Mouse (Mus musculus) adrenal gland, adult 2 months (tissue): ENCODE results near the gene Fpgs. TPM values are rescaled to one million over a fixed set of nuclear protein-coding genes. Genes with fewer than 3 reads are reported as not detected.
A peak's percentile ranks its signal among the peaks of the same experiment; 100 is the strongest.

Experiments used
- DNase-seq: peaks from one replicate; pipeline ENCODE4 v3.0.0; 2021
- polyA plus RNA-seq: library from polyadenylated mRNA; depleted of rRNA; stranded (reverse); fragments of >200 nt; gene quantifications from 2 replicates; pipeline ENCODE4 v1.2.3, GENCODE M21; 2012
- total RNA-seq, 2 experiments: library from RNA; stranded (reverse); gene quantifications; 2 replicates each; pipeline ENCODE4 v1.2.3; 2021

Gene Fpgs
- total and polyA plus RNA-seq, 3 experiments, result 7.5 to 48.2 (median 13.9) TPM

DNA sequence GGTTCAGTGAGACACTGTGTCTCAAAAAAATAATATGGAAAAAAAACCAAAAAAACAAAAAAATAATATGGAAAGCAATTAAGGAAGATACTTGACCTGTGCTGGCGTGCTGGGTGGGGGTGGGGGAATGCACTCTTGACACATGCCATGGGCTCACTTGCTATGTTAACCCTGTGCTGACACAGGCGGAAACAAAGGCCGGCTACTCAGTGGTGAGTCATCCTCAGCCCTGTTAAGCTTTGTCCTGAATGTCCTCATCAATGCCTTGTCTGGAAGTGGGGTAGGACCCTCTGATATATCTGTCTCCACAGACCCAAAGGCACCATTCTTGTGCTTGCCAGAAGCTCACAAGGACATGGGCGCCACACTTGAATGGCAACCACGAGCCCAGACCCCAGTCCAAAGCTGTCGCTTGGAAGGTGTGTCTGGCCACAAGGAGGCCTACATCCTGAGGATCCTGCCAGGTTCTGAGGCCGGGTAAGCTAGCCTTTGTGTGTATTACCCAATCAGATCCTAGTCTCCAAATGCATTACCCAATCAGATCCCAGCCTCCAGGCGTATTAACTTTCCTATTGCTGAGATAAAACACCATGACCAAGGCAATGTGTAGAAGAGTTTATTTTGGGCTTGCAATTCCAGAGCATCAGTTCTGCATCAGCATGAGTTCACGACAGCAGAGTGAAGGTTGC lies 31.9 kb downstream of the Fpgs start:
- no peak for DNase-seq

GRCm38 (mm10) chr2:32671147-32671546 lies 32.8 kb downstream of the Fpgs start:
- DNase-seq, result peak; percentile 39

DNA sequence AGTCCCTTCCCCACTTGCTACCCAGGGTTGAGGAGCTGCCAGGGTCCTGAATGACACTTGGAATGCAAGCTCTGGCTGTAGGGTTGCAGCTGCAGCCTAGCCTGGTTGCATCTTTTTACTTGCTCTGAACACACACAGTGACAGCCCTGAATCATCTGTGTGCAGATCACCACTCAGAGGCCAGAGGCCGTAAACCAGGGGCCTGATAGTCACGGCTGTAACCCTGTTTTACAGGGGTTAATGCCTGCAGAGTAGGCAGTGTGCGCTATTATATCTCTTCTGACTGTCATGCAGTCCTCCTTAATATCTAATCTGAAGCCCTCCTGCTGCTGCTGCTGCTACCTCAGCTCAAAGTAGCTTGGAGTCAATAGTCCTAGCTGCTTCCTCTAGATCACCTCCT lies 34.1 kb downstream of the Fpgs start:
- DNase-seq, result no peak

GRCm38 (mm10) chr2:32668176-32668575 lies 35.8 kb downstream of the Fpgs start:
- no peak for DNase-seq

DNA sequence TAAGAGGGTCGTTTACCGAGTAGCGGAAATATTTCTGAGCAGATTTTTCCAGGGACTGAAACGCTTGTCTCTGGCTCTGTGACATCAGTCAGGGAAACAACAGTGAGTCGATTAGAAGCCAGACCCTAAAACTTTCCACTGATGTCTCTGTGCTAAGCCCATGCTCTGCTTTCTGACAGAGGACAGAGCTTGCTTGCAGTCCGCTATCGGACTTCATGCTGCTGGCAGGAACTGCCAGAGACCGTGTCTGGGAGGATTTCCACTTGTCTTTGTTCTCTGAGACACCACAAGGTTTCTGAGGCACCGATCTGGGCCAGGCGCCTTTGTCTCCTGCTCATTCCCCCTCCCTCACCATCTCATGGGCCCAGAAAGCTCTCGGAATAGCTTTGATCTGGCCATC lies 36.2 kb downstream of the Fpgs start:
- no peak for DNase-seq

GRCm38 (mm10) chr2:32665853-32666252 lies 38.1 kb downstream of the Fpgs start:
- no peak for DNase-seq

DNA sequence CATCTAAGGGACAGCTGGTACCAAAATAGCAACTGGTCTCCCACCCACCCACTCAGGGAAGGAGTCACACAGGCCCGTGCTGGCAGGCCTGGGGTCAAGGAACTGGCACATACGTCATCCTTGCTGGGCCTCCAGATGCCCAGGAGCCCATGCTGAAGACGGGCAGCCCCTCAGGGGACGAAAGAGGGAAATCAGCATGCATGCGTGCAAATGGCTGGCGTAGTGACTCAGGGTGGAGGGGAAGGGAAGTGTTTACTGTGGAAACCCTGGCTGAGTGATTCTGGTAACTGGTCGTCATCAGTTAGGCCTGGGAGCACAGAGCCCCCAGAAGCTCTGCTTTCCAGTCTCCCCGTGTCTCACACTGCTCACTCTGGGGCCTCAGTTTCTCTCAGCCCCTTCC lies 38.6 kb downstream of the Fpgs start:
- DNase-seq, result no peak

- no peak for DNase-seq
Measured at GRCm38 (mm10) chr2:32662291-32662690, 41.7 kb downstream of the Fpgs start.

GRCm38 (mm10) chr2:32661509-32662107 lies 42.3 kb downstream of the Fpgs start:
- peak; percentile 77 for DNase-seq

- no peak for DNase-seq
Measured at GRCm38 (mm10) chr2:32658873-32659272, 45.1 kb downstream of the Fpgs start.

DNA sequence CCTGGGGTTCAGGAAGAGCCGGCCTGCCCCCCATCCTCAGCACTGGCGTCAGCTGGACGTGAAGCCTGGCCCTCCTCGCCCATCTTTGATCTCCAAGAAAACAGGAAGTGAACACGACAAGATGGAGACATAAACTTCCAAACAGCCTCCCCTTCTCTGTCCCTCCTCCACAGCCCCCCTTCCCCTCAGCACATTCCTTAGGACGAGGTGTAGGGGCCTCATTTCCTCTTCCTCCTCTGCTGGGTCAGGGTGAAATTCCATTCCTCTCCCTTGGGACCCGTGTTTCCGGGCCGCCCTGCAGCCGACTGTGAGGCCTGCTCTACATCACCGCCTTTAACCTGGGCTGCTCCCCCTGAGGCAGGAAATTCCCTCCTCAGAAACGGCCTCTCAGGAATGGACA lies 48.1 kb downstream of the Fpgs start:
- DNase-seq, result peak; percentile 83

- no peak for DNase-seq
Measured at GRCm38 (mm10) chr2:32655394-32655744, 48.6 kb downstream of the Fpgs start.

DNA sequence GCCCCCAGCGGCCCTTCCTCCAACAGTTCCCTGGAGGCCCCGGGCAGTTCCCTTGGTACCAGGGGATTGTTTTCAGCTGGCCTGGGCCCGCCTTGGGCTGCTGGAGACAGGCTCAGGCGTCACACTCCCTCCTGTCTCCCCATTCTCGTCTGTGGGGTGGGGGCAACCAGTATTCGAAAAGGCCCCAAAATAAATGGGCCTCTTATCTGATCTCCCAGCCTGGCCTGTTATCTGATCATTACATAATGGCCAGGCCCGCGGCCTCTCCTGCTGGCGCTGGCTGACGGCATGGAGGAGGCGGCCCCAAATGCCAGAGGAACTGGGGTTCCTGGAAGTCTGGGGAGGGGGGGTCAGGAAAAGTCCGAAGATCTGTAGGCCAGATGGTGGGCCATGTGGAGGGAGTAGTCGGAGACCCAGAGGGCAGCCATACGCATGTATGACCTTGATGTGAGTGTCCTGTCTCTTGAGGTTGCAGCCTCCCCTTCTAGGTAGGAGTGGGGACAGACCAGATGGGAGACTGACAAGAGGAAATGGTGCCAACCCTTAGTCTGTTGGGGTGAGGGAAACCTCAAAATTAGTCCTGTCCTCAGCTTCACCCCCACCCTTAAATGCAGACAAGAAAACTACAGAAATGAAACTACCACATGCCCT lies 49.1 kb downstream of the Fpgs start:
- peak; percentile 42 for DNase-seq

GRCm38 (mm10) chr2:32653764-32654163 lies 50.2 kb downstream of the Fpgs start:
- no peak for DNase-seq

- DNase-seq, result no peak
Measured at GRCm38 (mm10) chr2:32647366-32647765, 56.6 kb downstream of the Fpgs start.

GRCm38 (mm10) chr2:32646379-32647056 lies 57.4 kb downstream of the Fpgs start, which contains the start of gene Eng:
Gene Eng (plus strand): TSS chr2:32646595.
- peak; percentile 82 for DNase-seq

DNA sequence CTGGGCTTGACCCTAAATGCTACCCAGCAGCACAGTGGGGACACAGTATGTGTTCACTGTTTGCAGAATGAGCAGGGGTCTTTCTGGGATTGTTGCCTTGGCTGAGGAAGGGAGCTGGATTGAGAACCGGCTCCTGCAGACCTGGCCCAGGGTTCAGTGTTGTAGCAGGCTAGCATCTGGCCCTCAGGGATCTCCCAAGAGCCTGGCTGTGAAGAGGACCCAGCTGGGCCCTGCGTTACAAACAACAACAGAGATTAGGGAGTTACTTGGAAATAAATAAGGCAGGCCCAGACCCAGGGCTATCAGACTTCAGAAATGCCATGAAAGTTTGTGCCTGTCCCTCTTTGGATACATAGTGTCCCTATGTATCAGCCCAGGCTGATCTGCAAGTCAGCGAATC lies 58.3 kb downstream of the Fpgs start:
- DNase-seq, result no peak

- DNase-seq, result no peak
Measured at GRCm38 (mm10) chr2:32644799-32645475, 59.0 kb downstream of the Fpgs start.

GRCm38 (mm10) chr2:32644083-32644482 lies 59.9 kb downstream of the Fpgs start:
- DNase-seq, result no peak

DNA sequence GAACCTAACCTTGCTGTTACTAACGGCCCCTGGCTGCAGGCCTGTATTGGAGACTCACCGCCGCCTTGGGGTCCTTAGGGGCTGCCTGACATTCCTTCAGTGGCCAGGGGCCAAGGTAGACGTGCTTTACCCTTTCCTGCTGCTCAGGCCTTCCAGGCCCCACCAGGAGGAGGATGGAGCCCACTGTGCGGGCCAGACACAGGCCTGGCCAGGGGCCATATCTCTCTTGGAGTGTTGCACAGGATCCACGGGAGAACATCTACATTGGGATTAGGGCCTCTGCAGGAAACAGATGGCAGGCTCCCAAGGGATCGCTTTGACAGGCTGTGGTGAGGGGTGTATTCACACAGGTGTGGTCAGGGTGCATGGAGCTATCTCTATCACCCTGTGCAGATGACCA lies 61.1 kb downstream of the Fpgs start:
- DNase-seq, result no peak

- no peak for DNase-seq
Measured at GRCm38 (mm10) chr2:32641810-32642209, 62.1 kb downstream of the Fpgs start.

DNA sequence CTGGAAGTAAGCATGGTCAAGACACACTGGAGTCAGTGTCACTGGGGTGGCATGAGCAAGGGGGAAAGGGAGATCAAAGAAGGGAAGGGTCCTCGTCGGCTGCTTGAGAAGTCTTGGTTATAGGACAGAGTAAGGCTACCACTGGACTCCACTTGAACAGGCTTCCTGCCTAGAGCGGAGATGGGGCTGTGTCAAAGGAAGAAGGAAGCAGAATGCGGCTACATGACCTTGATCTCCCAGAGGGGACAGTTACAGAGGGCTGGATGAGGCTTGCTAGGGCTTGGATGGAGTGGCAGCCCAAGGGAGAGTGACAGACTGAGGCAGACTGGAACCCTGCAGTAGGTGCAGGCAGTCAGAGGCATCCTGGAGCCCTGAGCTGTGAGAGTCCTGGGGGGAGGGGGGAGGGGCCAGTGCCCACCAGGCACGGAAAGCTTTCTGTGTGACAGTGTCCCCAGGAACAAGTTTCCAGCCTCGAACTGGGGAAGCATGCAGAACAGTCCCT lies 63.3 kb downstream of the Fpgs start:
- peak; percentile 17 for DNase-seq
